Mouse (Mus musculus) liver, adult (tissue): ENCODE measurements around the gene Abcc4.

Experiments used
- GATA4 ChIP-seq: IDR thresholded peaks from 2 replicates; pipeline ENCODE4 v1.6.1; 2014; ENCODE audit warnings: mild to moderate bottlenecking, low read length; ENCODE audit not compliant: insufficient replicate concordance

Abcc4 gene

GRCm38 (mm10) chr14:118638447-118639275, 67.4 kb downstream of the Abcc4 start:
- no peak for TF ChIP-seq GATA4

GRCm38 (mm10) chr14:118635493-118636183, 70.4 kb downstream of the Abcc4 start:
- no peak for TF ChIP-seq GATA4

GRCm38 (mm10) chr14:118629649-118630048, 76.4 kb downstream of the Abcc4 start:
- TF ChIP-seq GATA4 = no peak

- no peak for TF ChIP-seq GATA4
Measured at GRCm38 (mm10) chr14:118621449-118621789, 84.6 kb downstream of the Abcc4 start.

- TF ChIP-seq GATA4 = no peak
Measured at GRCm38 (mm10) chr14:118620773-118621448, 85.1 kb downstream of the Abcc4 start.

- TF ChIP-seq GATA4 = no peak
Measured at GRCm38 (mm10) chr14:118616698-118617311, 89.2 kb downstream of the Abcc4 start.

- no peak for TF ChIP-seq GATA4
Measured at GRCm38 (mm10) chr14:118613734-118614133, 92.3 kb downstream of the Abcc4 start.

GRCm38 (mm10) chr14:118611714-118612113, 94.3 kb downstream of the Abcc4 start:
- TF ChIP-seq GATA4 = no peak

- TF ChIP-seq GATA4 = no peak
Measured at GRCm38 (mm10) chr14:118610786-118611185, 95.2 kb downstream of the Abcc4 start.

GRCm38 (mm10) chr14:118608816-118609465, 97.1 kb downstream of the Abcc4 start:
- TF ChIP-seq GATA4 = no peak

- no peak for TF ChIP-seq GATA4
Measured at GRCm38 (mm10) chr14:118608317-118608716, 97.7 kb downstream of the Abcc4 start.

- TF ChIP-seq GATA4 = no peak
Measured at GRCm38 (mm10) chr14:118606476-118606875, 99.5 kb downstream of the Abcc4 start.

GRCm38 (mm10) chr14:118604903-118605302, 101.1 kb downstream of the Abcc4 start:
- TF ChIP-seq GATA4 = no peak

- TF ChIP-seq GATA4 = no peak
Measured at GRCm38 (mm10) chr14:118602031-118602430, 104.0 kb downstream of the Abcc4 start.

- no peak for TF ChIP-seq GATA4
Measured at GRCm38 (mm10) chr14:118600746-118601145, 105.3 kb downstream of the Abcc4 start.
